Mouse (Mus musculus) layer of hippocampus, adult 18-20 months (tissue): Measurements from ENCODE around the gene Rnf38. TPM values are rescaled to one million over a fixed set of nuclear protein-coding genes. Genes with fewer than 3 reads are reported as not detected.

Experiments
- DNase-seq, 2 experiments: peaks; one replicate each; pipeline ENCODE4 v3.0.0; 2022; ENCODE audit warnings: low spot score in 2 of 2
- total RNA-seq, 2 experiments: library from RNA; stranded (reverse); gene quantifications; 2 replicates each; pipeline ENCODE4 v1.2.3; 2021

Rnf38 gene
- total RNA-seq, 2 experiments from 2014 or later: 47.1 to 49.8 TPM

DNA sequence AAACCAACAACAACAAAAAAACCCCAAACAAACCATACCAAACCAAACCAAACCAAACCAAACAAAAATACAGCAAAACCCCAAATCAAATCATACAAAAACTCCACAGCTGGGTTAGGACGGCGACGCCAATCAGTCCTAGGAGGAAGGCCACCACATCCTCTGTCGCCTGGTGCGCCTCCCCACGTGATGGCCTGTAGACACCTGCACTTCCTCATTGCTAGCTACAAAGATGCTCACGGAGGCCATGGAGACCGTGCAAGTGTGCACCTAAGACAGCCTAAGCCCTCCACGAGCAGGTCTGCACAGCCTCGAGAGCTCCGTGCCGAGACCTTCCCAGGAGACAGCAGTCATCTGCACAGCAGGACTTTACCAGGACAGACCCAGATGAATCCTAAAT is 106.8 kb downstream of the Rnf38 start:
- DNase-seq: no peak

DNA sequence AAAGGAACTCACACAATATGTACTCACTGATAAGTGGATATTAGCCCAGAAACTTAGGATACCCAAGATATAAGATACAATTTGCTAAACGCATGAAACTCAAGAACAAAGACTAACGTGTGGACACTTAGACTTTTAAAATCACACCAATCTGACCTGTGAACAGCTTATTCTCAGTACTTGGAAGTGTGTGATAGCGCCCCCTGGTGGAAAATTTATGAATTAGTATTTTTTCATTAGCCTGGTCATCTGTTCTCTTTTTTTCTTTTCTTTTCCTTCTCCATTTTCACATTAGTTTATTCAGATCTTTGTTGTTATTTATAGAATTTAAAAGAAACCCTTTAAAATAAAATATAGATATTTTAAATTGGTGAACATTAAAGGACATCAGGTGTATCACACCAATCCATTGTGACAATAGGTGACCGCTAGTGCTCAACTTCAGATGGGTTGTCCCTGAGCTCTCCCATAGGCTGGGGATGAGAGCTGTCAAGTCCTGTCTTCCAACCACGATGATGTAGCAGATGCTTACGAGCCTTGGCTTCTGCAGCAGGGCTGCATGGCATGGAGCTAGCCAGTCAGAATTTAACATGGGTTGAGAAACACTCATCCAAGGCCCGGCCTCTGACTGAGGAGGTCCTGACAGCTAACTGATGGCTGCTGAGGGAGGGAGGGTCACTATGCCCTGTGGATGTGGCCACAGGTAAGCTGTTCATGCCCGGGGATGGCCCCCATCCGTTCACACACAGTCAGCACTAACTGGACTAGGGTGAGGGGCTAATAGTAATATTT is 114.0 kb downstream of the Rnf38 start:
- DNase-seq: peak in 1 of 2 experiments; percentile 41

DNA sequence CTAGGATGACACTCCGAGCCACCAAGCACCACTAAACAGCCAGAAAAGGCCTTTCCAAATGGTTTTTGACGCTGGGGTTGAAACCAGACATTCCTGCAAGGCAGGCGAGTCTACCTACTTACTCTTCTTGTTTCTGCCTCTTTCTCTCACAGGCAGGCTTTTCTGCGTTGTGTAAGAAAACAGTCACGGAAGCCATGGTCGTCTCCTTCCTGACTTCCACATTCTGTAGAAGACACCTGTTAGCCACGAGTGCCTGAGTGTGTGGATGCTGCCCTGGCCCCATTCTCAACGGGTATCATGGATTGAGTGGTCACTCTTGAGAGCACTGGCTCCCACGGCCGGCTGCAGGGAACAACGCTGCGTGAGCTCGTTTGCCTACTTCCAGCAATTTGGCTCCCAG is 118.5 kb downstream of the Rnf38 start:
- no peak for DNase-seq

DNA sequence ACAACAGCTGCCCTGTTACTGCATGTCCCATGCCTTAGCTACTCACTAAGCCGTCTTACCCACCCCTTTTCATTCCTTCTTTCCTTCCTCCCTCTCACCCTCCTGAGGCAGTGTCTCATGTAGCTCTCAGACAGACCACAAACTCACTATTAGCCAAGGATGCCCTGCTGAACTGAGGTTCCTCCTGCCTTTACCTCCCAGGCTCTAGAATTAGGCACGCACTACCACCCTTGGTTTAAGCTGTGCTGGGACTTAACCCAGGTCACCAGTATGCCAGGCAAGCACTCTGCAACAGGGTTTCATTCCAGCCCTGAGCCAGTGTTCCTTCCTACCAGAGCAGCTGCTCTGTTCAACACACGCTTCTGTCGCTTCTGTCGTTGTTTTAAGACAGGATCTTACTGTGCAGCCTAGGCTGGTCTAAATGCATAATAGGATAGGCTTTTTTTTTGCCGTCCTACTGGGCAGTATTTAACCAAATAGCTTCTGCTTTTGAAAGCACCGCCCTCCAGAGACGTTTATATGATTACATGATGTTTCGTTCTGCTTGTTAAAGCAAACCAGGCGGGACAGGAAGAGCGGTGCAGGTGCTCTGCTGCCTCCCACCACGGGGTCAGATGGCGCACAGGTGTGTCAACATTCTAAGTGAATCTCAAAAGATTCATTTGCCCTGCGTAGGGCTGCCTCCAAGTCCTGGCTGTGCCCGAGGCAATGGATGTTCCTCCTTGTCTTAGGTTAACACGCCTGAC is 120.0 kb downstream of the Rnf38 start:
- peak in 1 of 2 experiments; percentile 51 for DNase-seq

DNA sequence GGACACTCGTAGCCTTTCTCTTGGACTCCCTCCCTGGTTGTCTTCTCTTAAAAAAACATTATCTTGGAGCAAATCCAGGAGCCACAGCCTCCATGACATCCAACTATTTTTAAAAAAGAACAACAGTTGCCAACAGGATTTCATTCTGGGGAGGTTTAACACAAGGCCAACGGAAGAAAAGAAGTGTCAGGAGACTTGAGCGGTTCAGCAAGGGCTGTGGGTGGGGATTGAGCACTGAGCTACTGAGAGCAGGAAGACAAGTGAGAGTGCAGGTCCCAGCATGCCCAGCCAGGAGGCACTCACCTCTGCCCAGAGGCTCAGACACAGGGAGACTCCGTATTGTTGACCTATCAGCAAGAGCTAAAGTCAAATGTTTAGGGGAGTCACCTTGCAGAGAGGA is 120.8 kb downstream of the Rnf38 start:
- no peak for DNase-seq

DNA sequence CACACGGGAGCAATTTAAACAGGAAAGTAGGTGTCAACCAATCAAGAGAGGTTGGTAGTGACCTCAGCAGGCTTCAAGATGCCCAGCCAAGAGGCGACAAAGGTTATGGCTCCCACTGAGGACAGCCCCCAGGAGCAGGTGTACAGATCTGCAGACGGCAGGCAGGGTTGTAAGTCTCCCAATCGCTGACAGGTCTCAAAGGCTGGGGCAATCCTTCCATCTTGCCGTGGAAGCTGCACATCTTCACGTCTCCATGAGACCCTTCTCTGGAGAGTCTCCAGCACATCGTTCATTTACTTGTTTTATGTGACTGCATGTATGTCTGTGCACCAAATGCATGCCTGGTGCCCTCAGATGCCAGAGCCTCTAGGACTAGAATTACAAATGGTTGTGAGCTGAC is 122.8 kb downstream of the Rnf38 start:
- no peak for DNase-seq

DNA sequence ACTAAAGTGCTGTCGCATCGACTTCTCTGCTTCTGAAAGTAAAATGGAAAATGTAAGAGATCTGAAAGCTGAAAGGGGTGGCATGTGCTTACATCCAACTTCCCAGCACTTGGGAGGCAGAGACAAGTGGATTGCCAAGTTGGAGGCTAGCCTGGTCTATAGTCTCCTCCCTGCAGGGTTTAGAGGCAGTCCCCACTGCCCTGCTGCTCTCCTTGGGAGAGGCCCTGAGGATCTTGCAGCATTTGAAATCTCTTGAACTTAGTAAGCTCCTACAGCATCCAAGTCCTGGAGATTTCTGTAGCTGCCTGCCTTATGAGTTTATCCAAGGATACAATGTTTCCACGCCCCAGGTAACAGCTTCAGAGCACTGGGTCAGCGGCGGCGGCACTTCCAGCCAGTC is 125.3 kb downstream of the Rnf38 start:
- no peak for DNase-seq

DNA sequence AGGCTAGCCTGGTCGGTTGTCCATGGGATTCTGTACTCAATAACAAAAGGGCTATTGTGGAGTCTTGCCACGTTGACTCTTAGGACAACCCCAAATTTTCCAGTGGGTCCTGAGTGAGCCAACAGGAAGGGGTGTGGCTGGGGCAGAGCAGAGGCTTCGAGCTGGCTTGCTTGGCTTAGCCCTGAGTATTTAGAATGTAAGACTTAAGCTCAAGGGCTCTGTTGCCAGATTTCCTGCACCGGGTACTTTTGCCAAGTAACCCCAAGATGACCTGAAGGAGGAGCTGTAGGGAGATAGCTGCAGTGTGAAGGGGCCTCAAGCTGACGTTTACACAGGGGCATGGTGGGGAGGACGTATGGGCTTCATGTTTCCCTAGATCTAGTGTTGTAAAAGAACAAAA is 126.2 kb downstream of the Rnf38 start:
- DNase-seq: no peak

DNA sequence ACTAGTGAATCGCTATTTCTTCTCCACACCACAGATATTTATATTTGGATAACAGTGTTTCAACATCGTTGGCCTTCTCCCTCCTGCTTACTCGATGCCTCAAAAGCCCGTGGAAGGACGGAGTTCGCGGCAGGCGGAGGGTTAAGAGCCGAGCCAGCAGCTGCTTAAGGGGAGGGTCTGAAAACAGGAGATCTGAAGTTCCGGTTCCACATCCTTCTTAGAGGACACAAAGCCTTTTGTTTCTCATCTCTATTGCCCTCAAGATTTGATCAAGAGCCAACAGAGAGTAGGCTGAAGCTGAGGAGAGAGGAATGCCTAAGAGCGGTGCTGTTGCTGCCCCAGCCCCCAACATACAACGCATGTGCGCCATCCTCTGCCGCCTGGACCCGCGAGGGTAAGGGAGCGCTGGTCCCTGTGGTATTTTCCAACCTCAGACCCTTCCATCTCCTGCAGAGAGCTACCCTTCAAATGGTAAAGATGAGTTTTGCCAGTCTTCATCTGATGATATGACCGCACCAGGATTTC is 127.2 kb downstream of the Rnf38 start:
- no peak for DNase-seq

DNA sequence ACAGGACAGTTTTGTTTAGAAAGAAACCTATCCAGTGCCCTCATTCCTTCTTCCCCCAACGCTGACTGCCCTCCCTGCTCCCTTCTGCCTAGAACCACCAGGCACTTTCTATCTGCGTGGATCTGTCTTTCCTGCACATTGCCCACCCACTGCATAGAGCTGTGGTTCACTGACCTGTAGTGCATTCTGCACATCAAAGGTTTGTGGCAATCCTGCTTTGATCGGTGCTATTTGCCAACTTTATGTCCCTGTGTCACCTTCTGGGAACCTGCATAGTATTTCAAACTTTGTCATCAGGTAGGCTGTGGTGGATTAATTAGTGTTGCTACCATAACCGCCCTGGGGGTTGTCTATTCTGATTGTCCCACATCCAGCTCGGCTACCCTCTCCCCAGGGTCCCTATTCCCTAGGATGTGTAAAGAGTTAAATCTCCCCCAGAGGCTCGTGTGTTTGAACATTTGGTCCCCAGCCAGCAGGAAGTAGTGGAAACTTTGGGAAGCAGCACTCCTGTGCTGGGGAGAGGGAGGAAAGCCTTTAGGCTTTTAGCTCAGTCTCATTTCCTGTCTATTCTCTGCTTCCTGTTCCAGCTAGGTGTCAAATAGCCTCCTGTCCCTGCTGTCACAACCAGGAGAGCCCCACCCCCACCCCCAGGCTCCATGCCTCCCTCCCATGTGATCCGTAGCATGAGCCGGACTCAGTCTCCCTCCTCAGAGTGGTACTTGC is 129.2 kb downstream of the Rnf38 start:
- DNase-seq: no peak

DNA sequence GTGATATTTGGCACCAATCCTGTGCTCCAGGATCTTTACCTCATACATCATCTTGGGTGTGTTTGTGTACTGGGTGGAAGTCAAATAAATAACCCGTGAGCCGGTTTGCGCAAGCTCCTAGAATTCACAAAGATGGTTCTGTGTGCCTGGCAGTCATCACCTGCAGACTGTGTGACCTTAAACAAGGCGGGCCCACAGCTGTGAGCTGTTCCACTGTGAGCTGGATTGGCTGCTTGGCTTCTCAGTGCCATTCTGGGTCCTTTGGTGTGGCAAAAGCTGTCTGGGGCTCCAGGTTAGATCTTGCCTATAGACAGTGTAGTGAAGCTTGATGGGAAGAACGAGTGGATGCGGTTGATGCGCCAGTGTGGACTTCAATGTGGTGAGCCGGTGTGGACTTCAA is 130.0 kb downstream of the Rnf38 start:
- DNase-seq: no peak

DNA sequence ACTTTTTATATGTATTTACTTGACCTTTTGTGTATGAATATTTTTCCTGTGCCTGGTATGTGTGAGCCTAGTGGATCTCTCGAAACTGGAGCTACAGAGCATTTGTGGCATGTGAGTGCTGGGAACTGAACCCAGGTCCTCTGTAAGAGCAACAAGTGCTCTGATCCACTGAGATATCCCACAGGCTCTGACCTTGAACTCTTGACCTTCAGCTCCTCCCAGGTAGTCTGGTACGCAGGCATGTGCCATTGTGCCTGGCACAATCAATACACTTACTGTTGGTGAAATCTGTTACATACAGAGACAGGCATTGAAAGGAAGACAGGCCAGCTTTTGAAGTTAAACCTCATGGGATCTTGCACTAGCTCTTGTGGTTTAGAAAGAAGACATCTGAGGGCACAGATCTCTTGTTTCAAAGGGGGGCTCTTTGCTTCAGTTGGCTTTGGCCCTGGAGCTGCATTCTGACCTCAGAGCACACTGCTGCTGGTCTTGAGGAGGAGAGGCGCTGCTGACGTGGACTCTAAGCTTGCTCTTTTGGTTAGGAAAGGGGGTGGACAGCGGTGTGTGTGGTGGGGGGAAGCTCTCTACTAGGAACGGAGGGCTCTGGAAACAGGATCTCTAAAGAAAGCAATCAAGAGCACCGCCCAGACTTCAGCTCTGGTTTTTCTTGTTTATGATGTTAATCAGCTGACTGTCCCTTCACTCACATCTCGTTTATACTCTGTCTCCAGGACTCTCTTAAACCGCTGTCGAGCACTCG is 135.8 kb downstream of the Rnf38 start:
- no peak for DNase-seq

DNA sequence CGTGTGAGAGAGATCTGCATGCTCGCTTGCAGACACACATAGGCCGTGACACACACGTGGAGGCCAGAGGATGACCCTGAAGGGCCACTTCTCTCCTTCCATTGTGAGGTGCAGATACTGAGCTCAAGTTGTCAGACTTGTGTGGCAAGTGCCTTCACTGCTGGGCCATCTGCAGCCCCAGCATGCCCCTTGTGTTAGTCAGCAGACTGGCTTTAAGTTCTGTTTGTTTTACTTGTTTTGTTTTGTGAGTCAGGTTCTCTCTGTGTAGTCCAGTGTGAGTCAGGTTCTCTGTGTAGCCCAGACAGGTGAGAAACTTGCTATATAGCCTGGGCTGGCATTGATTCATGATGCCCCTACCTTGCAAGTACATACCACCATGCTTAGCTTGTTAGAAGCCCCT is 139.1 kb downstream of the Rnf38 start:
- no peak for DNase-seq

DNA sequence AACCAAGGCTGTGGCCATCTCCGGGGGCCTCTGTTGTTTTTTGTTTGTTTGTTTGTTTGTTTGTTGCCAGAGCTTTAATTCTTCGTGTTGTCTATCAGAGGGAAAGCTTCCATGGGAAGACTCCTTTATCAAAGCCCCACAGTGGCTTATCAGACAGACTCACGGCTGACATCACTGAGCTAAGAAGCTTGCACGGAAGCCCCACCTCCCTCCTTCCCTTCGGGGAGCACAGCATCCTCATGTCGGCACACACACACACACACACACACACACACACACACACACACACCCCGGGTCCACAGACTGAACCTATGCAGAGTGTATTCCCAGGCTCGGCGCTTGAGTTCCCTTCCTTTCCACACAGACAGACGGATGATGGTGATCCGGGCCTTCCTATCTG is 141.2 kb downstream of the Rnf38 start:
- DNase-seq: no peak

DNA sequence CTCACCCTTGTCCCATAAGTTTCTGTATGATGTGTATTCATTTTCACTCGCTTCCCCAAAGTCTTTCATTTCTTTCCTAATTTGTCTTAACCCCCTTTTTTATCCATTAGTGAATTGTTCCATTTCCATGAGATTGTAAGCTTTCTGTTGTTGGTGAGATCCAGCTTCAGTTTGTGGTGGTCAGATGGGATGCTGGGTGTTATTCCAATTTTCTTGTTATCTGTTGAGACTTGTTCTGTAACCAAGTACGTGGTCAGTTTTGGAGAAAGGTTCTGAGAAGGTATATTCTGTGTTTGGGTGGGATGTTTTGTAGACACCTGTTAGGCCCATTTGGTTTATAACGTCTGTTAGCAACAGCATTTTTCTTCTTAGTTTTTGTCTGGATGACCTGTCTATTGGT is 148.0 kb downstream of the Rnf38 start:
- DNase-seq: no peak

DNA sequence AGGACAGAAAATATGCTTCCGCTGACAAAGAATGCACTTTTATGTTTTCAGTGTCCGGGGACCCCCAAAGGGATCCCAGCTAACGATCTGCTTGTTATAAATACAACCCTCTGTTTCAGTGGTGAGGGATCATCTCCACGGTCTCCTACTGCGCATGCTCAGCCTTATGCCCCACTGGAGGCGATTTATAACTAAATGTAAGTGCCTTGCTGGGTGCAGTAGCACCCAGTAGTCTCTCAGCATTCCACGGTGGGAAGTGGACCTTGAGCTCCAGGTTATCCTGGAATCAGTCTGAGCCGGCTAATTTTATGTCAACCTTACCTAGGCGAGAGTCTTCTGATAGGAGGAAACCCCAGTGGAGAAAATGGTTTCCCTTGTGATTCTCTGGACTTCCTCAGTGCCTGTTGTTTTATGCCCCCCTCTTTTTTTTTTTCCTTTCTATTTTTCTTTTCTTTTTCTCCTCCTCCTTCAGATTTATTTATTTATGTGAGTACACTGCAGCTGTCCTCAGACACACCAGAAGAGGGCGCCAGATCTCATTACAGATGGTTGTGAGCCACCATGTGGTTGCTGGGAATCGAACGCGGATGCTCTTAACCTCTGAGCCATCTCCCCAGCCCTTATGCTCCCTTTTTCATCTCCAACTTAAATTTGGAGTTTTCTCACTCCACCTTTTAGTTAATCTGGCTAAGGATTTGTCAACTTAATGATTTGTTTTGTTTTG is 148.8 kb downstream of the Rnf38 start:
- DNase-seq: no peak

DNA sequence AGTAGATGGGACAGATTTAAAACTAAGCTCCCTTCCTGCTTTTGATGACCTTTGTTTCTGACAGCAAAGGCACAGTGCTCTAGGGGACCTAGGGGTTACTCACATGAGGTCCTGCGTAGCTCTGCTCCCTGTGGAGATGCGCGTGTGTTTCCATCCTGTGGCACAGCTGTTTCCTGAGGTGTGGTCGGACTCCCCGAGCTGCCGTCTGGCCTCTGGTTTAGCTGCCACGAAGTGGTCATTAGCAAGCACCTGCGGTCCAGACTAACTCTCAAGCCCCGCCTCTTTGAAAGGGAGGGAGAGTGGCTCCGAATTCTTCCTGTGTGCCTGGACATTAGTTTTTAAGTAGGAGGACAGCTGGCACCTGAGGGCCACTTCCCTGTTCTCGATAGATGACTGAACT is 149.6 kb downstream of the Rnf38 start, which contains the start of gene Gne:
Gene Gne (minus strand): TSS at position 233 of the 400 bp plus-strand sequence.
- DNase-seq: no peak

DNA sequence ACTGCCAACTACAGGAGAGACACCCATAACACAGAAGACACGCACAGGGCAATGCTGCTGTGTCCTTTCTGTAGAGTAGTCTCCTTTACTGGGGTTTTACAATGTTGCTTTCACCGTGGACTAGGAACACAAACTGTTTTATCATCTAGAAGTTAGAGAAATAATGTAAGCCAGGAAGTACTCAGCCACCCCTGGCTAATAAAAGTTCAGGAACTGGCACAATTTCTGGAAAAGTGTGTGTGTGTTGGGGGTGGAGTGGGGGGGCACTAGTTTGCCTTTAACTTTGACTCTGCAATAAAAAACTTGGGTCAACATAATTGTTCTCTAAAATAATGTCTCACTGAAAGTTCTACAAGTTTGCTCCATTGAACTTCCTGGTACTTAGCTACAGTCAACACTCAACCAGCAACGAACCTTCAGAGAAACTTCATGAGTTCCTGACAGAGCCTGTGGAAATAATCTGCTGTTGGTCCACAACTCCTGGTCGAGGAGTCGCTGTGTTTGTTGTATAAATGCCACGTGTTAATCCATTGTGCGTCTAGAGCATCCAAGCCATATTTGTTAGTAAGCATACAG is 155.1 kb downstream of the Rnf38 start:
- no peak for DNase-seq
